Mouse (Mus musculus): ENCODE data around the gene Notch1. TPM values are rescaled to one million over a fixed set of nuclear protein-coding genes. Genes with fewer than 3 reads are reported as not detected.

The Notch1 gene
- total and polyA plus RNA-seq, 3 experiments: 0.06 TPM; not detected in 2

GRCm38 (mm10) chr2:26494396-26494795 is 22.1 kb downstream of the Notch1 start:
- H3K4me1 ChIP-seq (ENCODE audit: control insufficient read depth in 1 of 2, insufficient read depth in 2 of 2, low read length in 2 of 2): peaks cover 0 to 7% of the 10 kb centered on the region in 2 experiments; a peak in 1 of 4 replicates
- no peaks in the 10 kb centered on the region for H3K79me2 ChIP-seq (ENCODE audit: control insufficient read depth, insufficient read depth, low read length, poor library complexity)
- TF ChIP-seq MEF2A (IDR thresholded peaks at IDR 0.05; ENCODE audit: extremely low read depth, insufficient replicate concordance, low read depth, low read length, poor library complexity, severe bottlenecking): no peak
- no peak for TF ChIP-seq TBP (IDR thresholded peaks at IDR 0.05; ENCODE audit: low read depth, low read length)
- no peak for TF ChIP-seq NELFE (IDR thresholded peaks at IDR 0.05; ENCODE audit: low read depth, low read length)
- no peak for TF ChIP-seq SIN3A (IDR thresholded peaks at IDR 0.05; ENCODE audit: low read length)
- no peak for TF ChIP-seq MAFK (IDR thresholded peaks at IDR 0.05; ENCODE audit: borderline replicate concordance, low read depth, low read length)
- TF ChIP-seq ZKSCAN1 (IDR thresholded peaks at IDR 0.05; ENCODE audit: low read depth, low read length): no peak
- H3K36me3 ChIP-seq (ENCODE audit: control insufficient read depth in 1 of 2, insufficient read depth in 2 of 2, low read length in 2 of 2): no peaks in the 10 kb centered on the region
- H3K9me3 ChIP-seq (replicated peaks; ENCODE audit: insufficient read depth, low read length): no peaks in the 10 kb centered on the region
- H3K27ac ChIP-seq (ENCODE audit: control insufficient read depth, low read depth, low read length): no peak overlapping the region
- no peak overlapping the region for H3K9ac ChIP-seq (ENCODE audit: control insufficient read depth, low read depth, low read length, poor library complexity, severe bottlenecking)
- no peak for DNase-seq (ENCODE audit: low read depth, low spot score)
- H3K4me3 ChIP-seq (ENCODE audit: control insufficient read depth in 1 of 2, insufficient read depth in 1 of 2, low read depth in 2 of 2, low read length in 2 of 2): no peak overlapping the region
- no peaks in the 10 kb centered on the region for H3K27me3 ChIP-seq (ENCODE audit: control insufficient read depth in 1 of 2, insufficient read depth in 2 of 2, low read length in 2 of 2)

GRCm38 (mm10) chr2:26493021-26493781 is 23.3 kb downstream of the Notch1 start:
- Histone ChIP-seq H3K27me3 (ENCODE audit: control insufficient read depth in 1 of 2, insufficient read depth in 2 of 2, low read length in 2 of 2) (no peaks in the 10 kb centered on the region), H3K9me3 (replicated peaks; ENCODE audit: insufficient read depth, low read length) (no peaks in the 10 kb centered on the region), H3K36me3 (ENCODE audit: control insufficient read depth in 1 of 2, insufficient read depth in 2 of 2, low read length in 2 of 2) (no peaks in the 10 kb centered on the region), H3K79me2 (ENCODE audit: control insufficient read depth, insufficient read depth, low read length, poor library complexity) (no peaks in the 10 kb centered on the region), H3K9ac (ENCODE audit: control insufficient read depth, low read depth, low read length, poor library complexity, severe bottlenecking) (no peak overlapping the region), H3K4me3 (ENCODE audit: control insufficient read depth in 1 of 2, insufficient read depth in 1 of 2, low read depth in 2 of 2, low read length in 2 of 2) (no peak overlapping the region), H3K4me1 (ENCODE audit: control insufficient read depth in 1 of 2, insufficient read depth in 2 of 2, low read length in 2 of 2) (peaks cover 0 to 7% of the 10 kb centered on the region in 2 experiments; a peak in 1 of 4 replicates), H3K27ac (ENCODE audit: control insufficient read depth, low read depth, low read length) (no peak overlapping the region)
- DNase-seq (ENCODE audit: low read depth, low spot score): peak; percentile 57
- no peak for TF ChIP-seq USF1 (IDR thresholded peaks at IDR 0.05; ENCODE audit: low read depth, low read length)
- TF ChIP-seq GATA1 (IDR thresholded peaks at IDR 0.05; ENCODE audit: low read depth, low read length): 0 out of 2 replicates have a peak, but pooled peaks have one; percentile 13
- peak in 1 of 2 experiments; percentile 48; a peak in 1 of 4 replicates for TF ChIP-seq EP300 (IDR thresholded peaks at IDR 0.05; ENCODE audit: low read depth in 1 of 2, low read length in 2 of 2)

- no peak for DNase-seq (ENCODE audit: low read depth, low spot score)
- Histone ChIP-seq H3K9me3 (replicated peaks; ENCODE audit: insufficient read depth, low read length) (no peaks in the 10 kb centered on the region), H3K4me1 (ENCODE audit: control insufficient read depth in 1 of 2, insufficient read depth in 2 of 2, low read length in 2 of 2) (peaks cover 0 to 7% of the 10 kb centered on the region in 2 experiments; a peak in 1 of 4 replicates), H3K79me2 (ENCODE audit: control insufficient read depth, insufficient read depth, low read length, poor library complexity) (no peaks in the 10 kb centered on the region), H3K27ac (ENCODE audit: control insufficient read depth, low read depth, low read length) (no peak overlapping the region), H3K27me3 (ENCODE audit: control insufficient read depth in 1 of 2, insufficient read depth in 2 of 2, low read length in 2 of 2) (no peaks in the 10 kb centered on the region), H3K9ac (ENCODE audit: control insufficient read depth, low read depth, low read length, poor library complexity, severe bottlenecking) (no peak overlapping the region), H3K4me3 (ENCODE audit: control insufficient read depth in 1 of 2, insufficient read depth in 1 of 2, low read depth in 2 of 2, low read length in 2 of 2) (no peak overlapping the region), H3K36me3 (ENCODE audit: control insufficient read depth in 1 of 2, insufficient read depth in 2 of 2, low read length in 2 of 2) (no peaks in the 10 kb centered on the region)
- TF ChIP-seq ETS1 (IDR thresholded peaks at IDR 0.05; ENCODE audit: low read depth, low read length) (no peak), BHLHE40 (IDR thresholded peaks at IDR 0.05; ENCODE audit: borderline replicate concordance, low read depth, low read length) (no peak), RCOR1 (IDR thresholded peaks at IDR 0.05; ENCODE audit: low read depth, low read length) (no peak), CTCF (IDR thresholded peaks at IDR 0.05 in 2 of 3, conservative IDR thresholded peaks at IDR 0.05 in 1 of 3; ENCODE audit: control insufficient read depth in 1 of 3, insufficient read depth in 1 of 3, low read depth in 2 of 3, low read length in 3 of 3, poor library complexity in 1 of 3, severe bottlenecking in 1 of 3) (no peak), SMC3 (IDR thresholded peaks at IDR 0.05; ENCODE audit: low read depth, low read length) (no peak), MYC (IDR thresholded peaks at IDR 0.05; ENCODE audit: low read depth, low read length) (no peak), TCF12 (IDR thresholded peaks at IDR 0.05; ENCODE audit: low read depth, low read length) (no peak), NRF1 (IDR thresholded peaks at IDR 0.05; ENCODE audit: insufficient read depth, low read depth, low read length, poor library complexity, severe bottlenecking) (no peak), JUND (IDR thresholded peaks at IDR 0.05; ENCODE audit: low read depth, low read length) (no peak), CHD2 (IDR thresholded peaks at IDR 0.05; ENCODE audit: low read length) (no peak), MAFK (IDR thresholded peaks at IDR 0.05; ENCODE audit: borderline replicate concordance, low read depth, low read length) (no peak), CHD1 (IDR thresholded peaks at IDR 0.05; ENCODE audit: low read depth, low read length) (no peak), ZNF384 (IDR thresholded peaks at IDR 0.05; ENCODE audit: low read depth, low read length) (no peak)
These were observed 25.6 kb downstream of the Notch1 start for GRCm38 (mm10) chr2:26490760-26491301.

Data from MEL (cell line).